Mouse (Mus musculus): ENCODE results near the gene Klhl21. TPM values are rescaled to one million over a fixed set of nuclear protein-coding genes. Genes with fewer than 3 reads are reported as not detected.

Klhl21 gene
- polyA plus RNA-seq, 1 experiment from 2014 or later: 5.3 TPM

DNA sequence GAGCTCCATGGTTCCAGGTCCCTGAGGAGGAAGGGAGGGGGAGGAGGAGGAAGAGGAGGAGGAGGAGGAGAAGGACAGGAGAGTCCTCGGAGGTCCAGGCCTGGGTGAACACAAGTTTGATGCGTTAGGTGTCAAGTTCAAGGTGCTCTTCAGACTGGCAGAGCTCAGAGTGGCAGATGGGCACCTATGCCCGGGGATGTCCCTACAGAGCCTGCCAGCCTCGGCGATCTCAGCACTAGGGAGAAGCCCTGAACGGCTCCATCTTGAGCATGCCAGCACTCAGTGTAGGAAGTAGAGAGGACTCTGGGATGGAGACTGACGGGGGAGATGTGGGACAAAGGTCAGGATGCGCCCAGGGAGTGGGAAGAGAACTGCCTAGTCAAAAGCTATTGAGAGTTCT lies 22.0 kb upstream of the Klhl21 start:
- ATAC-seq: no peak; the same call in 1 of the 2 replicates
- H3K27ac ChIP-seq (ENCODE audit: low read depth, low read length): 0 out of 2 replicates have a peak overlapping the region, but pooled peaks have one; percentile 22

DNA sequence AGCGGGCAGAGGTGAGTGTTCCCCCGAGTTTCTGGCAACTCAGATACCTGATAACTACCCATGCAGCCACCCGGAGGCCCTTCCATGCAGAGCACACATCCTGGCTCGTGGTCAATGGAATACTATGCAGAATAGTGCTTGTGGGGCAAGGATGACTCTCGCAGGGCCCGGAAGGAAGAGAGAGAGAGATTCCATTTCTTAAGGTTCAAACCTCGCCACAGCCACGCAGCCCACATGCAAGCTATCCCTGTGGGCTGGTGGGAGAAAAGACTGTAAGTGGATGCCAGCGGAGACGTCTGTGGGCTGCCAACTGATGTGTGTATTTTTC lies 20.6 kb upstream of the Klhl21 start:
- H3K9me3 ChIP-seq (ENCODE audit: control insufficient read depth): no peaks in the 10 kb centered on the region
- 24% methylated on average over 10 of the region's 10 CpGs for WGBS
- 0 out of 2 replicates have a peak overlapping the region, but pooled peaks have one; percentile 46 for H3K27ac ChIP-seq (ENCODE audit: low read depth, low read length)

More for the DNA sequence above, 22.0 kb upstream of the Klhl21 start:
- TF ChIP-seq CTCF (IDR thresholded peaks at IDR 0.05; ENCODE audit: low read depth): no peak
- Histone ChIP-seq H3K4me2 (replicated peaks; ENCODE audit: low read depth) (peak overlapping the region; percentile 32; the same call in 1 of the 2 replicates), H3K9ac (ENCODE audit: low read depth, low read length) (no peak overlapping the region), H3K27me3 (replicated peaks; ENCODE audit: control insufficient read depth, insufficient read depth, low read length) (no peaks in the 10 kb centered on the region), H3K4me3 (ENCODE audit: low read depth, low read length) (no peak overlapping the region), H3K4me1 (replicated peaks; ENCODE audit: control insufficient read depth, insufficient read depth, low read length) (no peaks in the 10 kb centered on the region), H3K36me3 (ENCODE audit: control insufficient read depth, insufficient read depth) (peaks cover 23% of the 10 kb centered on the region), H3K9me3 (ENCODE audit: control insufficient read depth) (no peaks in the 10 kb centered on the region)
- 48% methylated on average over 8 of the region's 8 CpGs for WGBS

DNA sequence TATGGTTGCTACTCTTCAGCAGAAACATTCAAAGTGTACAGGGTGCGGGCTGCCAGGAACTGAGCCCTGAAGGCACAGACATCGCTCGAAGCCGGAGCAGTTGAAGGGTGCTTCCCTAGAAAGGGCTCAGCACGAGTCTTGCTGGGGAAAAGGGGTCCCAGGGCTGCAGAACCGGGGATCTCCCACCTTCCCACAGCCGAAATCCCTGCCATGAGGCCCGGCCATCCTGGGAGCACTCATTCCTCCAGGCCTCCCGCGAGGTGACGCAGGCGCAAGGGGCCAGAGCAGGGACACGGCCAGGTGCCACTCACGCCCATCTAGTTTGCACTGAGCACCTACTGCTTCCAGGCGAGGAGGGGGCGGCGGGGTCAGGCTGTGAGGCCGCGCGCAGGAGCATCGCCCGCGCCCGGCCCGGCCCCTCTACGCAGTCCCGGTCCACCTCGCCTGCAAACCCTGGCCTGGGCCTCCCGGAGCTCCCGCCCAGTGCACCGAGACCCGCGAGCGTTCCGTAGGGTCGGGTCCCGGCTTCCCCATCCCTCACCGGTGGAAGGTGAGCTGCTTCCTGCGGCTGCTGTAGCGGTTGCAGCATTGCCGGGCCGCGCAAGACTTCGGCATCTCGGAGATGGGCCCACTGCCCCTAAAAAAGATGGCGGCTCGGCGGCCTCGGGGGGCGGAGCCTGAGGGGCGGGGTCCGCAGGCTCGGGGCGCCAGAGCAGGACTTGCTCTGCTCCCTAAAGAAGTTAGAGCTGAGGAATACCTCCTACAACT lies 20.1 kb upstream of the Klhl21 start, which contains the start of gene Thap3:
TSS of gene Thap3 (minus strand) at position 656 of the 768 bp plus-strand sequence.
- Histone ChIP-seq H3K9me3 (ENCODE audit: control insufficient read depth) (no peaks in the 10 kb centered on the region), H3K4me2 (replicated peaks; ENCODE audit: low read depth) (peak within 1 kb of the TSS; percentile 87), H3K4me1 (replicated peaks; ENCODE audit: control insufficient read depth, insufficient read depth, low read length) (no peaks in the 10 kb centered on the region), H3K27ac (ENCODE audit: low read depth, low read length) (0 out of 2 replicates have a peak within 1 kb of the TSS, but pooled peaks have one; percentile 46), H3K27me3 (replicated peaks; ENCODE audit: control insufficient read depth, insufficient read depth, low read length) (no peaks in the 10 kb centered on the region), H3K9ac (ENCODE audit: low read depth, low read length) (peak within 1 kb of the TSS; percentile 76), H3K36me3 (ENCODE audit: control insufficient read depth, insufficient read depth) (peaks cover 22% of the 10 kb centered on the region), H3K4me3 (ENCODE audit: low read depth, low read length) (peak within 1 kb of the TSS; percentile 85)
- TF ChIP-seq CTCF (IDR thresholded peaks at IDR 0.05; ENCODE audit: low read depth): no peak
- ATAC-seq: peak; percentile 48
- WGBS: under 1% methylated on average over 52 of the region's 54 CpGs

More for the DNA sequence above, 20.6 kb upstream of the Klhl21 start:
- Histone ChIP-seq H3K36me3 (ENCODE audit: control insufficient read depth, insufficient read depth) (peaks cover 22% of the 10 kb centered on the region), H3K9ac (ENCODE audit: low read depth, low read length) (peak overlapping the region; percentile 76), H3K4me1 (replicated peaks; ENCODE audit: control insufficient read depth, insufficient read depth, low read length) (no peaks in the 10 kb centered on the region), H3K27me3 (replicated peaks; ENCODE audit: control insufficient read depth, insufficient read depth, low read length) (no peaks in the 10 kb centered on the region), H3K4me2 (replicated peaks; ENCODE audit: low read depth) (peak overlapping the region; percentile 87), H3K4me3 (ENCODE audit: low read depth, low read length) (peak overlapping the region; percentile 85)
- ATAC-seq: no peak
- TF ChIP-seq CTCF (IDR thresholded peaks at IDR 0.05; ENCODE audit: low read depth): no peak

DNA sequence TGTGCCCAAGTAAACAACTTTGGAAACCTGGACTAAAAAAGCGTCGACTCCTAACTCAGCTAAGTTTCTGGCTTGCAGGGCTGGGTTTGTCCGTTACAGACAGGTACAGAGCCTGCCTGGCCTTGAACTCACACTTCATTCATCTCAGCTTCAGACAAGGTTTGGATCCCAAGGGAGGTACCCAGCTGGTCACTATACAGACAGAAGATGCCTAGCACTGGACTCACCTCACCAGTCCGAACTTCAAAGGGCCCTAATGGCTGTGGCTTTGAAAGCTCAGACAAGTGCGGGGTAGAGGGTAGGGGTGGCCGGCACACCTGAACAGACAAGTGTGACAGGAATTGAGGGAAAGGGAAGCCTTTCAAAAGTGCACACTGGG lies 19.5 kb upstream of the Klhl21 start:
- no peak overlapping the region for H3K27ac ChIP-seq (ENCODE audit: low read depth, low read length)
- H3K4me2 ChIP-seq (replicated peaks; ENCODE audit: low read depth): peak overlapping the region; percentile 87
- TF ChIP-seq CTCF (IDR thresholded peaks at IDR 0.05; ENCODE audit: low read depth): no peak
- H3K27me3 ChIP-seq (replicated peaks; ENCODE audit: control insufficient read depth, insufficient read depth, low read length): no peaks in the 10 kb centered on the region
- no peak for ATAC-seq
- H3K9ac ChIP-seq (ENCODE audit: low read depth, low read length): peak overlapping the region; percentile 76
- H3K9me3 ChIP-seq (ENCODE audit: control insufficient read depth): no peaks in the 10 kb centered on the region
- H3K4me1 ChIP-seq (replicated peaks; ENCODE audit: control insufficient read depth, insufficient read depth, low read length): no peaks in the 10 kb centered on the region
- WGBS: 34% methylated on average over 6 of the region's 6 CpGs
- peak overlapping the region; percentile 85 for H3K4me3 ChIP-seq (ENCODE audit: low read depth, low read length)
- H3K36me3 ChIP-seq (ENCODE audit: control insufficient read depth, insufficient read depth): peaks cover 22% of the 10 kb centered on the region

DNA sequence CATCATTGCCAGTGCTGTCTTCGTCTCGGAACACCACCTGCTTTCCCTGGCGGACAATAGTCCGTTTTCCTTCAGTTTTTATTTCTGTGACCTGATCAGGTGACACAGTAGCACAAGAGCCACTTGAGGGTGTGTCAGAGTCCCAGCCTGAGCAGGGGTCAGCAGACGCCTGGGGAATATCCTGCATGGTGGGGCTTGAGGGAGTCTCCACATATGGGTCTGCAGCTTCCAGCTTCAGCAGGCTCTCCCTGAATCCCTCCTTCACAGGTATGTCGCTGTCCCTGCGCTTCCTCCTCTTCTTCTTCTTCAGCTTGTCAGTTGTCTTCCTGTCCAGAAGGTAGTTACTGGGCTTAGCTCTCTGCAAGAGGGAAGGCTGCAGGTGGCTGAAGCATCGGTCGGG lies 16.5 kb upstream of the Klhl21 start:
- H3K9me3 ChIP-seq (ENCODE audit: control insufficient read depth): no peaks in the 10 kb centered on the region
- H3K9ac ChIP-seq (ENCODE audit: low read depth, low read length): no peak overlapping the region
- no peaks in the 10 kb centered on the region for H3K27me3 ChIP-seq (replicated peaks; ENCODE audit: control insufficient read depth, insufficient read depth, low read length)
- peaks cover 22% of the 10 kb centered on the region for H3K36me3 ChIP-seq (ENCODE audit: control insufficient read depth, insufficient read depth)
- H3K4me3 ChIP-seq (ENCODE audit: low read depth, low read length): no peak overlapping the region
- TF ChIP-seq CTCF (IDR thresholded peaks at IDR 0.05; ENCODE audit: low read depth): no peak
- no peaks in the 10 kb centered on the region for H3K4me1 ChIP-seq (replicated peaks; ENCODE audit: control insufficient read depth, insufficient read depth, low read length)
- no peak overlapping the region for H3K4me2 ChIP-seq (replicated peaks; ENCODE audit: low read depth)
- H3K27ac ChIP-seq (ENCODE audit: low read depth, low read length): no peak overlapping the region; the same call in 1 of the 2 replicates
- WGBS: 85% methylated on average over 9 of the region's 9 CpGs
- ATAC-seq: no peak

DNA sequence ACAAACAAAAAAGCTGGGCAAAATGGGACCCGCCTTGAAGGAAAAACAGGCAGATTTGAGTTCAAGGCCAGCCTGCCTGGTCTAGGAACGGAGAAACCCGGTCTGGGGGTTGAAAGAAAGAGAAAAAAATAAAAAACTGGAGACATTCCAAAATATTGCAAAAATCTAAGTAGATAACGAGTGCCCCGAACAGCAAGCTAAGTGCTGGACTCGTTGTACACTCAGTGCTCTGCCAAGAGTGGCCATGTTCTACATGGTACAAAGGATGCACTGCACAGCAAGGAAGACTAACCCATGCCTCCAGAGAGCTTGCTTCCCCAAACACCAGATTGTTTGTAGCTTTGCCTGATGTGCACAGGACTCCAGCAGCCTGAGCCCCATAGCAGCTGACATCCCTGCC lies 15.6 kb upstream of the Klhl21 start:
- no peak overlapping the region for H3K4me3 ChIP-seq (ENCODE audit: low read depth, low read length)
- no peak overlapping the region for H3K4me2 ChIP-seq (replicated peaks; ENCODE audit: low read depth)
- no peaks in the 10 kb centered on the region for H3K27me3 ChIP-seq (replicated peaks; ENCODE audit: control insufficient read depth, insufficient read depth, low read length)
- WGBS: 73% methylated on average over 6 of the region's 6 CpGs
- H3K36me3 ChIP-seq (ENCODE audit: control insufficient read depth, insufficient read depth): peaks cover 22% of the 10 kb centered on the region
- H3K9me3 ChIP-seq (ENCODE audit: control insufficient read depth): no peaks in the 10 kb centered on the region
- H3K4me1 ChIP-seq (replicated peaks; ENCODE audit: control insufficient read depth, insufficient read depth, low read length): no peaks in the 10 kb centered on the region
- TF ChIP-seq CTCF (IDR thresholded peaks at IDR 0.05; ENCODE audit: low read depth): no peak
- no peak overlapping the region for H3K27ac ChIP-seq (ENCODE audit: low read depth, low read length)
- no peak overlapping the region for H3K9ac ChIP-seq (ENCODE audit: low read depth, low read length)
- no peak for ATAC-seq
